Mouse (Mus musculus) CH12.LX (cell line): ENCODE results near the gene Fstl3. TPM values are rescaled to one million over a fixed set of nuclear protein-coding genes. Genes with fewer than 3 reads are reported as not detected.

Source experiments
- DNase-seq: peaks from one replicate; pipeline ENCODE4 v3.0.0-alpha.2; 2013; ENCODE audit errors: extremely low read depth
- H3K27ac ChIP-seq: 2 replicates; pipeline ENCODE4 v1.5.1; 2012; ENCODE audit warnings: low read depth, mild to moderate bottlenecking, control low read depth, moderate library complexity; ENCODE audit not compliant: insufficient read depth
- H3K27me3 ChIP-seq: replicated peaks from 2 replicates; pipeline ENCODE3; 2012; ENCODE audit warnings: inconsistent platforms
- H3K36me3 ChIP-seq, 2 experiments: replicated peaks in 1 of 2; 2 replicates each; pipeline versions ENCODE3 to v1.6.1; 2012; ENCODE audit warnings: inconsistent platforms in 1 of 2, low read length in 1 of 2, mild to moderate bottlenecking in 1 of 2, mixed read lengths in 1 of 2, moderate library complexity in 1 of 2; ENCODE audit not compliant: control insufficient read depth in 1 of 2, insufficient read depth in 1 of 2
- H3K4me1 ChIP-seq, 2 experiments: 2 replicates each; pipeline ENCODE4 v1.6.1; 2012; ENCODE audit warnings: inconsistent platforms in 1 of 2, moderate library complexity in 1 of 2; ENCODE audit not compliant: insufficient read depth in 2 of 2, control insufficient read depth in 1 of 2
- H3K4me2 ChIP-seq: 2 replicates; pipeline ENCODE4 v1.6.1; 2012; ENCODE audit warnings: low read depth, mild to moderate bottlenecking, control low read depth; ENCODE audit not compliant: poor library complexity, insufficient read depth, severe bottlenecking
- H3K4me3 ChIP-seq, 3 experiments: fragments of 150-350 bp in 1 of 3; sonication (generic) in 1 of 3; replicated peaks in 1 of 3; 2 replicates each; pipeline versions ENCODE3 to v1.5.1; 2011 to 2012; ENCODE audit warnings: low read depth in 2 of 3, low read length in 2 of 3, mild to moderate bottlenecking in 2 of 3, moderate library complexity in 2 of 3, control low read depth in 1 of 3, improper control_type of control experiment in 1 of 3, inconsistent platforms in 1 of 3, mixed read lengths in 1 of 3; ENCODE audit not compliant: poor library complexity in 1 of 3
- H3K79me2 ChIP-seq: replicated peaks from 2 replicates; pipeline ENCODE4 v1.6.1; 2012; ENCODE audit warnings: mild to moderate bottlenecking, moderate library complexity; ENCODE audit not compliant: control insufficient read depth, poor library complexity, insufficient read depth, severe bottlenecking; ENCODE audit errors: extremely low read depth
- H3K9ac ChIP-seq: 2 replicates; pipeline ENCODE4 v1.6.1; 2012; ENCODE audit warnings: low read depth, mild to moderate bottlenecking, control low read depth, moderate library complexity; ENCODE audit not compliant: insufficient read depth
- H3K9me3 ChIP-seq: replicated peaks from 2 replicates; pipeline ENCODE3; 2012; ENCODE audit warnings: low read length, inconsistent platforms, mixed read lengths
- BHLHE40 ChIP-seq: IDR thresholded peaks from 2 replicates; pipeline ENCODE4 v1.6.1; 2011; ENCODE audit warnings: mild to moderate bottlenecking, low read depth, low read length, improper control_type of control experiment
- CHD1 ChIP-seq: IDR thresholded peaks from 2 replicates; pipeline ENCODE4 v1.6.1; 2012; ENCODE audit warnings: low read depth, low read length, improper control_type of control experiment, inconsistent platforms
- CHD2 ChIP-seq: IDR thresholded peaks from 2 replicates; pipeline ENCODE4 v1.6.1; 2011; ENCODE audit warnings: low read length, improper control_type of control experiment
- CTCF ChIP-seq, 2 experiments: IDR thresholded peaks in 1 of 2; conservative IDR thresholded peaks in 1 of 2; 2 replicates each; pipeline ENCODE4 v1.5.1; 2011 to 2012; ENCODE audit warnings: low read depth in 2 of 2, low read length in 2 of 2, improper control_type of control experiment in 1 of 2, inconsistent platforms in 1 of 2, mild to moderate bottlenecking in 1 of 2, moderate library complexity in 1 of 2
- E2F4 ChIP-seq: IDR thresholded peaks from 2 replicates; pipeline ENCODE4 v1.6.1; 2011; ENCODE audit warnings: low read depth, low read length, improper control_type of control experiment; ENCODE audit not compliant: insufficient replicate concordance
- ELF1 ChIP-seq: IDR thresholded peaks from 2 replicates; pipeline ENCODE4 v1.6.1; 2014; ENCODE audit warnings: low read depth, mild to moderate bottlenecking, inconsistent platforms, low read length, improper control_type of control experiment
- EP300 ChIP-seq: IDR thresholded peaks from 2 replicates; pipeline ENCODE4 v1.6.1; 2011; ENCODE audit warnings: low read length, improper control_type of control experiment
- ETS1 ChIP-seq: conservative IDR thresholded peaks from 2 replicates; pipeline ENCODE4 v1.6.1; 2012; ENCODE audit warnings: low read depth, mild to moderate bottlenecking, inconsistent platforms, low read length, improper control_type of control experiment, moderate library complexity
- GABPA ChIP-seq: IDR thresholded peaks from 2 replicates; pipeline ENCODE4 v1.6.1; 2012; ENCODE audit warnings: low read depth, low read length, improper control_type of control experiment, inconsistent platforms; ENCODE audit not compliant: insufficient replicate concordance
- HCFC1 ChIP-seq: IDR thresholded peaks from 2 replicates; pipeline ENCODE4 v1.6.1; 2012; ENCODE audit warnings: low read depth, mild to moderate bottlenecking, inconsistent platforms, low read length, improper control_type of control experiment
- IRF4 ChIP-seq: IDR thresholded peaks from 2 replicates; pipeline ENCODE4 v1.6.1; 2014; ENCODE audit warnings: low read depth, mild to moderate bottlenecking, inconsistent platforms, low read length, improper control_type of control experiment
- JUN ChIP-seq: IDR thresholded peaks from 2 replicates; pipeline ENCODE4 v1.6.1; 2011; ENCODE audit warnings: low read depth, mild to moderate bottlenecking, low read length, improper control_type of control experiment, moderate library complexity; ENCODE audit not compliant: insufficient read depth
- JUND ChIP-seq: conservative IDR thresholded peaks from 2 replicates; pipeline ENCODE4 v1.6.1; 2011; ENCODE audit warnings: low read depth, low read length, improper control_type of control experiment
- KAT2A ChIP-seq: IDR thresholded peaks from 2 replicates; pipeline ENCODE4 v1.6.1; 2012; ENCODE audit warnings: low read length, improper control_type of control experiment, inconsistent platforms; ENCODE audit not compliant: insufficient replicate concordance
- MAFK ChIP-seq: IDR thresholded peaks from 2 replicates; pipeline ENCODE4 v1.6.1; 2011; ENCODE audit warnings: low read length, improper control_type of control experiment; ENCODE audit not compliant: insufficient replicate concordance
- MAX ChIP-seq: IDR thresholded peaks from 2 replicates; pipeline ENCODE4 v1.6.1; 2011; ENCODE audit warnings: low read length, improper control_type of control experiment
- MAZ ChIP-seq: IDR thresholded peaks from 2 replicates; pipeline ENCODE4 v1.6.1; 2012; ENCODE audit warnings: low read depth, mild to moderate bottlenecking, inconsistent platforms, low read length, improper control_type of control experiment, moderate library complexity
- MEF2A ChIP-seq: IDR thresholded peaks from 2 replicates; pipeline ENCODE4 v1.6.1; 2014; ENCODE audit warnings: low read depth, mild to moderate bottlenecking, inconsistent platforms, low read length, improper control_type of control experiment, borderline replicate concordance
- MXI1 ChIP-seq: IDR thresholded peaks from 2 replicates; pipeline ENCODE4 v1.6.1; 2011; ENCODE audit warnings: mild to moderate bottlenecking, low read depth, low read length, improper control_type of control experiment
- MYC ChIP-seq: IDR thresholded peaks from 2 replicates; pipeline ENCODE4 v1.6.1; 2011; ENCODE audit warnings: low read depth, mild to moderate bottlenecking, improper control_type of control experiment, low read length
- NELFE ChIP-seq: IDR thresholded peaks from 2 replicates; pipeline ENCODE4 v1.6.1; 2011; ENCODE audit warnings: low read depth, low read length, improper control_type of control experiment
- NRF1 ChIP-seq: IDR thresholded peaks from 2 replicates; pipeline ENCODE4 v1.6.1; 2014; ENCODE audit warnings: low read depth, mild to moderate bottlenecking, inconsistent platforms, low read length, improper control_type of control experiment, moderate library complexity
- PAX5 ChIP-seq: IDR thresholded peaks from 2 replicates; pipeline ENCODE4 v1.6.1; 2012; ENCODE audit warnings: low read length, inconsistent platforms, mixed read lengths
- POLR2A ChIP-seq: IDR thresholded peaks from 2 replicates; pipeline ENCODE4 v1.6.1; 2011; ENCODE audit warnings: low read depth, mild to moderate bottlenecking, improper control_type of control experiment, low read length
- POLR2AphosphoS2 ChIP-seq: IDR thresholded peaks from 2 replicates; pipeline ENCODE4 v1.6.1; 2011; ENCODE audit warnings: low read depth, low read length, improper control_type of control experiment
- RAD21 ChIP-seq: IDR thresholded peaks from 2 replicates; pipeline ENCODE4 v1.6.1; 2011; ENCODE audit warnings: low read depth, mild to moderate bottlenecking, low read length, improper control_type of control experiment, moderate library complexity
- RCOR1 ChIP-seq: conservative IDR thresholded peaks from 2 replicates; pipeline ENCODE4 v1.6.1; 2012; ENCODE audit warnings: low read depth, mild to moderate bottlenecking, inconsistent platforms, low read length, improper control_type of control experiment
- SIN3A ChIP-seq: IDR thresholded peaks from 2 replicates; pipeline ENCODE4 v1.6.1; 2012; ENCODE audit warnings: low read length, improper control_type of control experiment, inconsistent platforms
- SMC3 ChIP-seq: IDR thresholded peaks from 2 replicates; pipeline ENCODE4 v1.6.1; 2011; ENCODE audit warnings: low read depth, low read length, improper control_type of control experiment
- TBP ChIP-seq: conservative IDR thresholded peaks from 2 replicates; pipeline ENCODE4 v1.6.1; 2011; ENCODE audit warnings: low read depth, low read length, improper control_type of control experiment
- TCF12 ChIP-seq: IDR thresholded peaks from 2 replicates; pipeline ENCODE4 v1.6.1; 2014; ENCODE audit warnings: low read depth, mild to moderate bottlenecking, inconsistent platforms, low read length, improper control_type of control experiment
- UBTF ChIP-seq: IDR thresholded peaks from 2 replicates; pipeline ENCODE4 v1.6.1; 2012; ENCODE audit warnings: low read depth, mild to moderate bottlenecking, inconsistent platforms, low read length, improper control_type of control experiment, moderate library complexity
- USF1 ChIP-seq: IDR thresholded peaks from 2 replicates; pipeline ENCODE4 v1.6.1; 2014; ENCODE audit warnings: low read depth, mild to moderate bottlenecking, inconsistent platforms, low read length, improper control_type of control experiment
- USF2 ChIP-seq: conservative IDR thresholded peaks from 2 replicates; pipeline ENCODE4 v1.6.1; 2011; ENCODE audit warnings: low read depth, low read length, improper control_type of control experiment
- ZC3H11A ChIP-seq: IDR thresholded peaks from 2 replicates; pipeline ENCODE4 v1.6.1; 2012; ENCODE audit warnings: low read depth, mild to moderate bottlenecking, inconsistent platforms, low read length, improper control_type of control experiment
- ZKSCAN1 ChIP-seq: IDR thresholded peaks from 2 replicates; pipeline ENCODE4 v1.6.1; 2012; ENCODE audit warnings: low read depth, inconsistent platforms, low read length, improper control_type of control experiment, borderline replicate concordance
- ZMIZ1 ChIP-seq: IDR thresholded peaks from 2 replicates; pipeline ENCODE4 v1.6.1; 2012; ENCODE audit warnings: low read depth, mild to moderate bottlenecking, inconsistent platforms, low read length, improper control_type of control experiment
- ZNF384 ChIP-seq: IDR thresholded peaks from 2 replicates; pipeline ENCODE4 v1.6.1; 2012; ENCODE audit warnings: low read depth, low read length, improper control_type of control experiment, inconsistent platforms
- dilution Hi-C: fragments of 300-500 bp; cut with MboI; formaldehyde crosslinking; loops from 2 replicates; pipeline ENCODE4 v1.14.3; 2020; ENCODE audit warnings: low sequenced_read_pairs; ENCODE audit not compliant: extremely low pct_unique_long_range_greater_than_20kb, extremely low pct_ligation_motif_present
- in situ Hi-C: fragments of 300-500 bp; cut with MboI; formaldehyde crosslinking; loops from 3 replicates; pipeline ENCODE4 v1.14.3; 2019; ENCODE audit warnings: low sequenced_read_pairs, low pct_ligation_motif_present, low pct_unique_long_range_greater_than_20kb, mixed read lengths
- polyA plus RNA-seq: library from polyadenylated mRNA; unstranded; fragments of >175 nt; gene quantifications from 2 replicates; pipeline ENCODE4 v1.2.1, GENCODE M21; 2012; ENCODE audit warnings: low read depth; ENCODE audit not compliant: insufficient read length
- total RNA-seq, 2 experiments: library from RNA; depleted of rRNA; stranded (reverse); fragments of 300-350 nt in 1 of 2; fragments of >200 nt in 1 of 2; gene quantifications; 2 replicates each; pipeline ENCODE4 v1.2.3; 2012 to 2014

The Fstl3 gene
- total and polyA plus RNA-seq, 3 experiments, result 0.25 TPM; not detected in 2

DNA sequence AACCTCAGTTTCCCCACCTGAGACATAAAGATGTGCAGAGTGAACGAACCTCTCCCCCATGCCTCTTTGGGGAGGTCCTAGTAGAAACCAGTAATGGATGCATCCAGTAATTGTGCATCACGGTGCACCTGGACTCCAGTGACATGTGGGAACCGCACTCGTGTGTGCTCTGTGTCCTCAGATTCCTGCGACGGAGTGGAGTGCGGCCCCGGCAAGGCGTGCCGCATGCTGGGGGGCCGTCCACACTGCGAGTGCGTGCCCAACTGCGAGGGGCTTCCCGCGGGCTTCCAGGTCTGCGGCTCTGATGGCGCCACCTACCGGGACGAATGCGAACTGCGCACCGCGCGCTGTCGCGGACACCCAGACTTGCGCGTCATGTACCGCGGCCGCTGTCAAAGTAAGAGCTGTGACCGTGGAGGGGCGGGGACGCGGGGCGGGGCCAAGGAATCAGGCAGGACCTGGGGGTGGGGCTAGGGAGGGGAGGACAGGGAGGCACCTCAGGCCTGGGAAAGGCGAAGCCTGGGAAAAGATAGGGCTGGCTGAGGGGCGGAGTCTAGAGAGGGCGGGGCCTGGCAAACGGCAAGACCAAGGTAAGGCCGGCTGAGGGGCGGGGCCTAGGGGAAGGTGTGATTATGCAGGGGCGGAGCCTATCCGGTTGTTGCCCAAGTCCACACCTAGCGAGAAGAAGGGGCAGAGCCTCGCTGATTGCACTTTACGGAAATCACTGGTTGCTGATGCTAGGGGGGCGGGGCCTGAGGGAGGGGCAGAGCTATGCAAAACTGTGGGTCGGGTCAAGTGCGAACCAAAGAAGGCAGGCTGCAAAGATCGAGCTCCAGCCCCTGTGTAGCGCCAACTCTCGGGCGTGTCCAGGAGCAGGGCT, 3.0 kb downstream of the Fstl3 start:
- no peaks in the 10 kb centered on the region for H3K36me3 ChIP-seq
- no peak overlapping the region for H3K27ac ChIP-seq
- DNase-seq, result peak; percentile 94
- H3K9ac ChIP-seq, result no peak overlapping the region
- peaks cover 6% of the 10 kb centered on the region for H3K9me3 ChIP-seq
- peaks cover 14 to 36% of the 10 kb centered on the region in 2 experiments for H3K4me1 ChIP-seq
- peak overlapping the region; percentile 96 for H3K4me2 ChIP-seq
- dilution Hi-C loops (no loop called here), in situ Hi-C loops (loop anchor here (5.0 kb wide), 1 partner anchor 88 kb away; no protein-coding TSS in a partner anchor)
- peaks cover 70% of the 10 kb centered on the region for H3K27me3 ChIP-seq
- H3K79me2 ChIP-seq, result no peaks in the 10 kb centered on the region
- TF ChIP-seq ZKSCAN1 (no peak), ELF1 (peak; percentile 32), BHLHE40 (0 out of 2 replicates have a peak, but pooled peaks have one; percentile 12), MEF2A (no peak), ZC3H11A (no peak), POLR2AphosphoS2 (no peak), USF1 (no peak), IRF4 (no peak), RCOR1 (no peak), CHD2 (no peak), NELFE (no peak), ETS1 (no peak), MAX (no peak), POLR2A (no peak), E2F4 (no peak), USF2 (no peak), CTCF (conservative IDR thresholded peaks at IDR 0.05 in 1 of 2, IDR thresholded peaks at IDR 0.05 in 1 of 2; ENCODE audit: low read depth in 2 of 2, low read length in 2 of 2) (peak; percentile 27 to 75; a peak in 3 of 4 replicates), UBTF (no peak), HCFC1 (no peak), MYC (no peak), KAT2A (no peak), TBP (no peak), NRF1 (peak; percentile 54), RAD21 (peak; percentile 10), GABPA (no peak), SMC3 (peak; percentile 51), EP300 (no peak), TCF12 (0 out of 2 replicates have a peak, but pooled peaks have one; percentile 24), ZNF384 (no peak), SIN3A (no peak), ZMIZ1 (no peak), PAX5 (no peak), MAZ (no peak), MAFK (no peak), CHD1 (no peak), JUND (no peak), MXI1 (no peak), JUN (no peak)
- H3K4me3 ChIP-seq, result peak overlapping the region; percentile 20 to 69 (median 41)
